Mouse (Mus musculus) olfactory bulb, adult 2 months (tissue): ENCODE measurements at regions not wholly inside any gene's neighbourhood (a gene's known extent, or its start where the extent isn't known, plus 50 kb on each side); places are given as distances from the start of the nearest gene placed in this dataset.

ENCODE experiments used
- CTCF ChIP-seq: fragments of 200-500 bp; IDR thresholded peaks from 2 replicates; pipeline ENCODE4 v1.5.1; 2012; ENCODE audit warnings: low read depth, mild to moderate bottlenecking, low read length, moderate library complexity; ENCODE audit not compliant: insufficient read depth
- POLR2A ChIP-seq: fragments of 200-500 bp; IDR thresholded peaks from 2 replicates; pipeline ENCODE4 v1.6.1; 2012; ENCODE audit warnings: mild to moderate bottlenecking, low read depth, low read length, moderate library complexity; ENCODE audit not compliant: insufficient read depth

DNA sequence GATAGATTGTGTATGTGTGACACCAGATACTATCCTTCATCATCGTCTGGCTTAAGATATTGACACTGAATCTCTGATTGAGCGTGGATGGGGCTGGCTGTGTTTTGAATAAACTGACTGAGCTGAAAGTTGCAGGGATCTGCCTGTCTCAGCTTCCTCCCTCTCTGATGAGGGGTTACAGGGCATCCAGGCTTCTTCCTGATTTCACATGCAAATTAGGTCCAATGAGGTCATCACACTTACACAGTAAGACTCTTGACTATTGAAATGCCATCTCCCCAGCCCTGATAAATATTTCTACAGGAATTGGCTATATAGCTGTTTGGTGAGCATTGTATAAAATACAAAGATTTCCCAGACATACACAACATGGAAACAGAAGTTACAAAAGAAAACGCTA lies 113.1 kb upstream of the Adgrl2 start:
- TF ChIP-seq CTCF: no peak
- TF ChIP-seq POLR2A: no peak
